Mouse (Mus musculus): Measurements from ENCODE around the gene Ninl.

- no peak for TF ChIP-seq GATA1 (IDR thresholded peaks at IDR 0.05; ENCODE audit: low read length)
- no peak for TF ChIP-seq TAL1 (IDR thresholded peaks at IDR 0.05; ENCODE audit: low read length)
Measured at GRCm38 (mm10) chr2:150933482-150933881, 105.7 kb downstream of the Ninl start.
